Mouse (Mus musculus): Measurements from ENCODE around the gene Bud31. TPM values are rescaled to one million over a fixed set of nuclear protein-coding genes. Genes with fewer than 3 reads are reported as not detected.
"Not testable (repeated sequence)": the region's sequence is repeated elsewhere in the genome, so short reads cannot be mapped to it uniquely, and the experiment has no call there.

Bud31 gene
- total RNA-seq (2021) = 10 to 100 TPM; 66.7 to 71.9 TPM
- long read RNA-seq, transcript Bud31-207 (6 exons, 867 nt) = major isoform, 14 of 23 reads
- long read RNA-seq, partial matches to known transcripts = 3 of 23 reads
- long read RNA-seq, other reads (novel, unspliced or antisense) = 2 of 23 reads

- DNase-seq (ENCODE audit: low spot score in 2 of 2) = peak; percentile 96 to 97
Measured at GRCm38 (mm10) chr5:145139571-145140519, at the start of gene Bud31, which contains the start of gene Pdap1. Gene Bud31, plus strand, starts transcription at chr5:145140362. Gene Pdap1, minus strand, starts transcription at chr5:145140238.

GRCm38 (mm10) chr5:145096195-145096594, 44.0 kb upstream of the Bud31 start:
- no peak for DNase-seq (ENCODE audit: low spot score in 2 of 2)

- no peak for DNase-seq (ENCODE audit: low spot score in 2 of 2)
Measured at GRCm38 (mm10) chr5:145098340-145098821, 41.8 kb upstream of the Bud31 start.

- DNase-seq (ENCODE audit: low spot score in 2 of 2) = no peak
Measured at GRCm38 (mm10) chr5:145100960-145101359, 39.2 kb upstream of the Bud31 start.

GRCm38 (mm10) chr5:145101451-145101850, 38.7 kb upstream of the Bud31 start:
- DNase-seq (ENCODE audit: low spot score in 2 of 2) = not testable (repeated sequence)

- no peak for DNase-seq (ENCODE audit: low spot score in 2 of 2)
Measured at GRCm38 (mm10) chr5:145102706-145103105, 37.5 kb upstream of the Bud31 start.

- DNase-seq (ENCODE audit: low spot score in 2 of 2) = peak in 1 of 2 experiments; percentile 64
Measured at GRCm38 (mm10) chr5:145104328-145104727, 35.8 kb upstream of the Bud31 start.

GRCm38 (mm10) chr5:145105694-145106275, 34.4 kb upstream of the Bud31 start:
- DNase-seq (ENCODE audit: low spot score in 2 of 2) = no peak

GRCm38 (mm10) chr5:145110401-145110800, 29.8 kb upstream of the Bud31 start:
- DNase-seq (ENCODE audit: low spot score in 2 of 2) = no peak

GRCm38 (mm10) chr5:145112566-145112965, 27.6 kb upstream of the Bud31 start:
- DNase-seq (ENCODE audit: low spot score in 2 of 2) = no peak

GRCm38 (mm10) chr5:145113416-145113815, 26.7 kb upstream of the Bud31 start:
- DNase-seq (ENCODE audit: low spot score in 2 of 2) = no peak

GRCm38 (mm10) chr5:145114071-145114605, 26.0 kb upstream of the Bud31 start, which contains the start of gene Arpc1b:
Gene Arpc1b, plus strand, starts transcription at chr5:145114215.
- DNase-seq (ENCODE audit: low spot score in 2 of 2) = no peak

GRCm38 (mm10) chr5:145114606-145115473, 25.3 kb upstream of the Bud31 start:
- no peak for DNase-seq (ENCODE audit: low spot score in 2 of 2)

- no peak for DNase-seq (ENCODE audit: low spot score in 2 of 2)
Measured at GRCm38 (mm10) chr5:145115736-145116135, 24.4 kb upstream of the Bud31 start.

GRCm38 (mm10) chr5:145116316-145116715, 23.8 kb upstream of the Bud31 start:
- DNase-seq (ENCODE audit: low spot score in 2 of 2) = no peak

GRCm38 (mm10) chr5:145116916-145117315, 23.2 kb upstream of the Bud31 start:
- peak in 1 of 2 experiments; percentile 62 for DNase-seq (ENCODE audit: low spot score in 2 of 2)

- DNase-seq (ENCODE audit: low spot score in 2 of 2) = no peak
Measured at GRCm38 (mm10) chr5:145118005-145118404, 22.2 kb upstream of the Bud31 start.

GRCm38 (mm10) chr5:145118461-145118860, 21.7 kb upstream of the Bud31 start:
- DNase-seq (ENCODE audit: low spot score in 2 of 2) = no peak

- no peak for DNase-seq (ENCODE audit: low spot score in 2 of 2)
Measured at GRCm38 (mm10) chr5:145119385-145119784, 20.8 kb upstream of the Bud31 start.

GRCm38 (mm10) chr5:145120921-145121320, 19.2 kb upstream of the Bud31 start:
- no peak for DNase-seq (ENCODE audit: low spot score in 2 of 2)
